Mouse (Mus musculus) bone marrow macrophage, adult 2 months (primary cell): ENCODE measurements around the gene Ypel2.

Experiments used
- CTCF ChIP-seq: IDR thresholded peaks from 2 replicates; pipeline ENCODE4 v1.5.1; 2012; ENCODE audit warnings: low read depth, mild to moderate bottlenecking, low read length, moderate library complexity
- POLR2A ChIP-seq: IDR thresholded peaks from 2 replicates; pipeline ENCODE4 v1.6.1; 2012; ENCODE audit warnings: mild to moderate bottlenecking, low read depth, low read length, borderline replicate concordance

DNA sequence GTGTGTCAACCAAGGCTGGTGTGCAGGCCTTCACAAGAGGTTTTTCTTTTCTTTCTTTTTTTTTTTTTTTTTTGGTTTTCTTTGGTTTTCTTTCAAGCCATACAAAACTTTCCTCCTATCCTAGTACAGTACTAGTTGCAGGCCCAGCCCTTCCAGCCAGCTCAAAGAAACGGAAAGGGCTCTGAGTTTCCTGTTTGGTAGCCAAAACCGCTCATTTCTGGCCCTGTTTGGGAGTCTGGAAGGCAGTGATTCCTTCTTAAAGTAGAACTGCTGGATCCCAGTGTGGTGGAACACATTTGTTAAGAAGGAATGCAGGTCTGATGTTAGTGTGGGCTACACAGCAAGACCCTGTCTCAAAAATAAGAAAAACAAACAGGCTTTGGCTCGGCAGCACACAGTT lies 43.0 kb downstream of the Ypel2 start:
- TF ChIP-seq CTCF (no peak), POLR2A (no peak)
